Mouse (Mus musculus): ENCODE measurements around the gene Tnxb.

Tnxb gene

DNA sequence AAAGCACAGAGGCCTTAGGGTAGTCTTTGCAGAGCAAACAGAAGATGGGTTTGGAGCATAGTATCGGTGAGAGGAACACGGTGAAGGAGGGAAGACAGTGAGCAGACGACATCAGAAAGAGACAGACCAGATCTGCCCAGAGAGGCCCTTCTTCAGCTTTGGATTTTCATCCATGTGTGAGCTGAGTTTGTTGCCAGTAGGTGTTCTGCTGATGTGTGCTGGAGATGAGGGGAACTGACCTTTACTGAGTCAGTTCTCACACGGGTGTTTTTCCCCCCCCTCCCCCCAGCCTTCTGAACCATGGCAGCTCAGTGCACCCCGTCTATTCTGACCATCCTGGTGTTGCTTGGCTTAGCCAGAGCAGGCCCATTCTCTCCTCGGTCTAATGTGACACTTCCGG is at the start of gene Tnxb:
Gene Tnxb, plus strand, starts transcription at position 301 of the 400 bp plus-strand sequence.
- no peak for DNase-seq

DNA sequence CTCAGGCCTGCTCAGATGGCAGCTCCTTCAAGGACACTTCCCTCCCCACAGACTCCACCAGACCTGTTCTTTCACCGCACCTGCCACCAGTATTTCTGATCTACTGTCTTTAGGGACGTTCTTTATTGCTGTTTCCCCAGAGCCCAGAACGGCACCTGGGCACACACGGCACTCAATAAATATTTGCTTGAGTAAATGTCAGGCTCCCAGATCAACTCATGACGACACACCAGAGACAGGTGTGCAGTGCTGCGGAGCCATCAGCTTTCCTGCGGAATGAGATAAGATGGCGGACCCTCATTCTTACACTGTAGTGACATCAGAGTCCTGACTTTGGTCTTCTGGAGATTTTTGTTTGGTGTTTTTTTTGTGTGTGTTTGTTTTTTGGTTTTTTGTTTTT is 49.3 kb upstream of the Tnxb start:
- no peak for DNase-seq

DNA sequence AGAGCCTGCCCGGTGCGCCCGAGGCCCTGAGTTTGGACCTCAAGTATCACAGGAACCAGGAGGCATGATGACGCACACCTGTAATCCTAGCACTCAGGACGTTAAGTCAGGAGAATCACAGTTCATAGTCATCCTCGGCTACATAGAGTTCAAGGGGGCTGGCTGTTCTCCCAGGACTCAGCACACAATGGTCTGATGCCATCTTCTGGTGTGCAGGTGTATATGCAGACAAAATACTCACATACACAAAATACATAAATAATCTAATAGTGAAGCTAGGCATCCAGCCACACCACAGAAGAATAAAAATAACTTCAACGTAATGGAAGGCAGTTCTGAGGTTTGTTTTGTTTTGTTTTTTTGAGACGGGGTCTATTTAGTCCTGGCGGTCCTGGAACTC is 47.2 kb upstream of the Tnxb start:
- DNase-seq = no peak

DNA sequence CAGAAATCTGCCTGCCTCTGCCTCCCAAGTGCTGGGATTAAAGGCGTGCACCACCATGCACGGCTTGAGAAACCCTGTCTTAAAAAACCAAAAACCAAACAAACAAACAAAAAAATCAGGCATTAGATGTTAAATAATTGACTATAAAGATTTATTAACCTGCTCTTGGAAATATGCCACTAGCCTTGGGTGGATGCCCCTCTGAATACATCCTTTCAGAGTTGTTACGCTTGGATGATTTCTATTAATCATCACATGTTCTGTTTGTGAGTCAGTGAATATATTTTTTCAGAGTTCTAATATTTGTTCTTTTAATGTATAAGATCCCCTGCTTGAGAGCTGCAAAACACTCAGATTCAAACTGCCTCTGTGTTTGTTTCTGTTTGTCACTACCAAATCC is 45.4 kb upstream of the Tnxb start:
- DNase-seq = no peak

DNA sequence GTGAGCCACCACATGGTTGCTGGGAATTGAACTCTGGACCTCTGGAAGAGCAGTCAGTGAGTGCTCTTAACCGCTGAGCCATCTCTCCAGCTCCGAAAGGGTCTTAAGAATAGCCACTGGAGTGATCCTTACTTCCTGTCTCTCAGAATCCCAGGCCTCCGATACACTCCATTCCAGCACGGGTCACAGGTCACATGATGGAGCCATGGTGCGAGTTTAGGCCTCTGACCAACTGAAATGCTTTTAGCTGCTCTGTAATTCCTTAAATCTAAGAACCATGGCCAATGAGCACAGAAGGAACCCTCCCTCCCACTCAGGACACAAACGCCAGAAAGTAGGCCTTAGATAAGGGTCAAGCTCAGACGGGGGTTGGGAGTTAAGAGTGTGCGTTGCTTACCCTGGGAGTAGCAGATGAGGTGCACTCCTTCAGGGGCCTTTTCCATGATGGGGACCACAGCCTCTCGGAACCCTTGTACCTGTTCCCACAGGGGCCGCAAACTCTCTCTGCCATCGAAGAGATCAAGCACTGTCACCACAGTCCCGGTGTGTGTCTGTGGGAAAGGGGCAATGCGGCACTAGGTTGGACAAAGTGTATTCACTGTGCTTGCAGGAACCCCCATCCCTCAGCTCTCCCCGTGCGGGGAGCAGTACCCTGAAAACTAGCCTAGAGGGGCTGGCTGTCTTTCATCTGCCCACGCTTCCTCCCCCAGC is 44.1 kb upstream of the Tnxb start:
- DNase-seq = peak; percentile 68

DNA sequence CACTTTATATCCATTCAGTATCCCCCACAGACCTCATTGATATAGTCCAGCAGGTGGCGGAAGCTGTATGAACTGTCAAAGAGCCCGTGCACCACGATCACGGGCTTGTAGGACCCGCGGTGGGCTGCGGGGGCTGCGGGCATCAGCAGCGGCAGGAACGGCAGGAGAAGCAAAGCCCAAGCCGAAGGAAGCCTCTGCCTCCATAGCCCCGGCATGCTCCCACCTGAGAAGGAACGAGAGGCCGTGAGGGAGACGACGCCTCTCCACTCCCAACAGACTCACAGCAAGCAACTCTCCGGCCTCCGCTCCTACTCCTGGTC is 43.6 kb upstream of the Tnxb start:
- no peak for DNase-seq

DNA sequence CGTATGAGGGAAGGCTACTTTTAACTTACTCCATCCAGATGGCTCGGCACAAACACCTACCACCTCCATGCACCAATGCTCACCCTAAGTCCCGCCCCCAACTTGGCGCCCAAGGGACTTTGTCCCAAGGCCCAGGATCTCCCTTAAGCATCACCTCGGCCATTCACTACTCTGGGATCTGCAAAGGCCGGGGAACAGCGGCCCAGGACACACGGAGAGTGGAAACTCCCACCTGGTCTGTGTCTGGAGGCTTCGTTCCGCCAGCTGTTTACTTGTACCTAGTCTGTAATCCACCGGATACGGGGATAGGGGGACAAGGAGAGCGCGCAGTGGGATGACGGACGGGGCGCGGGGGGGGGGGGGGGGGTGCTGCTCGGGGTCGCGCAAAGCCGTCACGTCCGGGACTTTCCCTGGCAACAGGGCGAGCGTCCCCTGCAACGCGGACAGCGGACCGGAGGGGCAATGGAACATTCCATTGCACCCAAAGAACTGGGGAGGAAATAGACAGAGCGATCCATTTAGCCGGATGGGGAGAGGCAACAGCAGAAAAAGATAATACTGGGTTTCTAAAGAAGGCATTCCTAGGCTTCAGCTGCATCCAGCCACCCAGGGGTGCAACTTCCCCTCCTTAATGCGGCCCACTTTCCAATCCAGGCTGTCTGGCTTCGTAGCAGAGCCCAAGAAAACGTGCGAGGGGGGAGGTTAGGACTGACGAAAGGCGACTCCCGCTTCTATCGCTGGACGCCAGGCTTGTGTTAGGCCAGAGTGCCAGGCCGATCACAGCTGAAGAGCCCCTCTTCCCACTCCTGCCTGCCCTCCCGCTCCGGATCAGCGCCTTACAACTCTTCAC is 43.0 kb upstream of the Tnxb start:
- DNase-seq = peak; percentile 91

DNA sequence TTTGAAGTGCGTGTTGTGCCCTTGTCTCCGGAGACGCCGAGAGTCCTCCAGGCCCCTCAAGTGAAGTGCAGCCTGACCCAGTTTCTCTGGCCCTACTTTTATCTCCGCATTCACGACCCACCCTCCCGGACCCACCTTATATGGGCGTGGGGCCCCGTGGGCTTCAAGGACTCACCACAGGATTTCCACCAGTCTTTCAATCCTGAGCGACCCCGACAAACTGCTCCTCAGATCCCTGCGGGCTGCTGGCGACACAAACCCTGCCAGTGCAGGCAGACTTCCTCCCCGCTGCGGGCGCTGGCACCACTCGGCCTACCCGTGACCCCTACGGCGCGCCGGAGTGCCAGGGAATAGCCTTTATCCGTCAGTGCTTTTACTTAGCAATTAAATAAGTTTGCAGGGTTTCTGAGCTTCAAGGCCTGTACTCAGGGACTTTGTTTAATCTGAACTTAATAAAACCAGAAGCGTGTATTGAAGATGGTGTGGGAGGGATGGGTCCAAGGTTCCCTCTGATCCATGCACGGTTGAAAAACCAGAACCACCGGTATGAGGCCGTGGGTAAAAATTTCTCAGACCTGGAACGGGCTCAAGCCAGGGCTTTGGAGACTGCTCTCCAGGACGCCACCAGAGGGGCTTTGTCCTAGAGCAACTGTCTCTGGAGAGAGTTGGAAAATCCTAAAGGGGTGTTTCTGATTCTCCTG is 42.2 kb upstream of the Tnxb start, which contains the start of gene Ppt2:
Gene Ppt2, minus strand, starts transcription at position 568 of the 701 bp plus-strand sequence.
- DNase-seq = peak; percentile 85

DNA sequence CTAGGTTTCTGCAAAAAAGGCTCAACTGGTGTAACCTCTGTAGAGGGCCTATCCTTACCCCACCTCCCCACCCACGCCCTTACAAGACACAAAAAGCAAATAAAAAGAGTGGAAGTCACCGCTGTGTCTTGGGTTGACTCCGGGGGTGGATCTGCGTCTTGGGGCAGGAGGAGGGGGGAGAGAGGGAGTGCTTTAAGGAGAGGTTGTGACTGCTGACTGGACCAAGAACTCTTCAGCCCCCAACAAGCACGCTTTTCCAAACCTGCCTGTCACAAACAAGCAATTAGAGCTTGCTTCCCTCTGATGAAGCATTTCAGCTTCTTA is 41.7 kb upstream of the Tnxb start:
- DNase-seq = no peak

DNA sequence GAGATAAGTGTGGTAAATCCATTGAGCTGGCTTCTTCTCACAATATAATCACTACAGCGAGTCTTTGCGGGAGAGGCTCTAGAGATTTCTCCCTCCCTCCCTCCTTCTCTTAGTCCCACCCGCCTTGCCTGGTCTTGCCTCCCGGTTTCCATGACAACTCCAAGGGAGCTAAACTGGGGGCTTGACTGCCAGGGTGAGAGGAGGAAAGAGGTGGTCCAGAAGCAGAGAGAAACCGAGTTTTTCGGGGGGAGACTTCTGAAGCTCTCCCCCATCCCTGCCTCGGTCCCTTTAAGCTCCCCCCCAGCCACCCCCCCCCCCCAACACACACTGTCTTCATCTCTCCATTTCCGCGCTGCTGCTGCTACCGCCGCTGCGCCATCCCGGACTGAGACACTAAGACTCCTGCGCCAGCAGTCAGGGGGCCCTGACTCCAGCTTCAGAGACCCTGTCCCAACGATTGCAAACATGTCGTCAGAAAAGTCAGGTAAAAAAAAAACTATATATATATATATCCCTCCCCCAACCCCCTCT is 41.0 kb upstream of the Tnxb start, which contains the start of gene Prrt1:
Gene Prrt1, plus strand, starts transcription at position 313 of the 531 bp plus-strand sequence.
- DNase-seq = peak; percentile 82

DNA sequence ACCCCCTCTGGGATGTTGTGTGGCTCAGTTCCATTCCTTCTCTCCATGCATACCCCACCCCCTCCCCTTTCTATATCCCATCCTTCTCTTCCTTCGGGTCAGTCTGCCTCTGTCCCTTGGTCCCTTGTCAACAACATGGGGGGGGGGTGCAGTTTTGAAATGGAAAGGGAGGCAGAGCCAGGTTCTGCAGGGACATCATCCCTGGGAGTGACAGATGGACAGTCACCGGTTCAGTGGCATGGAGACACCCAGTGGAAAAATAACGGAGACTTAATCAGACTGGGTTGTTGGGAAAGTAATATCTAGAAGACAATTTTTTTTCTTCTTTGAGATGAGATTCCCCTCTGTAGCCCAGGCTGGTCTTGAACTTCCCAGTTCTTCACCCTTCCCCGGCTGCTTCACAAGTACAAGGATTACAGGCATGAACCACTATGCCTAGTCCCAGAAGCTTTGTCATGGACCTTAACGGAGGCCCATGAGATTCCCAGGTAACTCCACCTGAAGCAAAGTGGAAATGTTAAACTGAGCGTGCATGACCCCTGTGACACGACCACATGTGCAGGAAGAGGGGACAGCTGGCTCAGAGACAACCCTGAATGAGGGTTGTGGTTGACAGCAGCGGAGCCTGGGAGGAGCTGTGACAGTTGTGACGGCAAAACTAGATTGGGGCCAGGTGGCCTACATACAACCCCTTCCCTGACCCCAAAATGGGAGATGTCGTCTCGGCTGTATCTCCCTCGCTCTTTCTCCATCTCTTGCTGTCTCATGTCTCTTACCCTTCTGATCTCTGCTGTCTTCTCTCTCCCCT is 40.3 kb upstream of the Tnxb start:
- peak; percentile 86 for DNase-seq

DNA sequence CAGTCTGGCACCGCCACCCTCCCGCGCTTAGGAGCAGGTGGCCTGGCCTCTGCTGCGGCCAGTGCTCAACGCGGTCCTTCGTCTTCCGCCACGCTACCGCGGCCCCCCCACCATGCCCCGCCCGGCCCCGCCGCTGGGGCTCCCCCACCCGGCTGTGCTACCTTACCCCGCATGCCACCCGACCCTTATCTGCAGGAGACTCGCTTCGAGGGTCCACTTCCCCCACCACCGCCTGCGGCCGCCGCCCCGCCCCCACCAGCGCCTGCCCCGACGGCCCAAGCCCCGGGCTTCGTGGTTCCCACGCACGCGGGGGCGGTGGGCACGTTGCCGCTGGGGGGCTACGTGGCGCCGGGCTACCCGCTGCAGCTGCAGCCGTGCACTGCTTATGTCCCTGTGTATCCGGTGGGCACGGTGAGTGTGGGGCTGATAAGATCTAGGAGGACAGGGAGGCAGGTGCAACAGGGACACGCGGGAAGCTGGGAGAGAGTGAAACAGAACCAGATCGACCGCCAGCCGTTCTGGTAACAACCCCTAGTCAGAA is 39.5 kb upstream of the Tnxb start:
- DNase-seq = peak; percentile 68

DNA sequence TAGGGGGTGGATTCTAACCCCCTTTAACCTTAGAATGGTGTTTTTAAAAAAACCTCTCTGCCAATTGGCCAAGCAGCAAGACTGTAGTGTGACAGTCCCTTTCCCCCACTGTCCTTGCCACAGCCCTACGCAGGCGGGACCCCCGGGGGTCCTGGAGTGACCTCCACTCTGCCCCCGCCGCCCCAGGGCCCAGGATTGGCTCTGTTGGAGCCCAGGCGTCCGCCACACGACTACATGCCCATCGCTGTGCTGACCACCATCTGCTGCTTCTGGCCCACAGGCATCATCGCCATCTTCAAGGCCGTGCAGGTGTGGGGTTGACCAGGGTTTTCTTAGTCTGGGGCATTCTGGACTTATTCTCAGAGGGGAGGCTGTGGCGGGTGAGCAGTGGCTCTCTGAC is 38.7 kb upstream of the Tnxb start:
- DNase-seq = peak; percentile 77

DNA sequence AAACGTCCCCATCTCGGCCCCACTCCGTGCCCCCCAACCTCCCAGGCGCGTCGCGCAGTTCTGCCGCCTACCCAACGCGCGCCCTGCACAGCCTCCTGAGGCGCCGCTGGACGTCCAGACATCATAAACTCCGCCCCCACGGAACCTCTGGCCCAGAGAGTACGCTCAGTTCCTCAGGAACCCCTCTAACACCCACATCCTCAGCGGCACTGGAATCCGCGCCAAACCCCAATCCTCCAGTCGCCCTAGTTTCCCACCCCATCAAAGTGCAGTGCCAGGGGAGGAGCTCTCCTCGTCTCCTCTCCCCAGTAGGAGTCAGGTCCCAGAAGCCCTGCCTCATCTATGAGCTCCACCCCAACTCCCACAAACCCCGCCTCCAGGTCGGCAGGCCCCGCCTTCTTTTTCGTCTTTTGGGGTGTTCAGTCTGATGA is 38.1 kb upstream of the Tnxb start:
- DNase-seq = peak; percentile 93

DNA sequence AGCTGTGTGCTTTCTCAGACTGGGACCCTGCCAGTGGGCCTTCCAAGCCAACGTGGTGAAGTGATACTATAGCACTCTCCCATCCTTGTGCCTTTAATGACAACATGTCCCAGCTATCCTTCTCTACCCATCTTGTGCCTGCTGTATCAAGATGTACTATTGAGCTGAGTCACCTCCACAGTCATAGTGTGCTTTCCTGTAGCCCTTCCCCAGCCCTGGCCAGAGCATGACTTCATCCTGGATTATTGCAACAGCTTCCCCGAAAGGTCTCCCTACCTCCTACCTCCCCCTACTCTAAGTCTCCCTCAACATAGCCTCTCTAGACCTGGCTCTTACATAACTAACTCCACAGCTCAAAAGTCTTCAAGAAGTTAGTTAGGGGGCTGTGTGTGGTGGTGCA is 34.7 kb upstream of the Tnxb start:
- no peak for DNase-seq

DNA sequence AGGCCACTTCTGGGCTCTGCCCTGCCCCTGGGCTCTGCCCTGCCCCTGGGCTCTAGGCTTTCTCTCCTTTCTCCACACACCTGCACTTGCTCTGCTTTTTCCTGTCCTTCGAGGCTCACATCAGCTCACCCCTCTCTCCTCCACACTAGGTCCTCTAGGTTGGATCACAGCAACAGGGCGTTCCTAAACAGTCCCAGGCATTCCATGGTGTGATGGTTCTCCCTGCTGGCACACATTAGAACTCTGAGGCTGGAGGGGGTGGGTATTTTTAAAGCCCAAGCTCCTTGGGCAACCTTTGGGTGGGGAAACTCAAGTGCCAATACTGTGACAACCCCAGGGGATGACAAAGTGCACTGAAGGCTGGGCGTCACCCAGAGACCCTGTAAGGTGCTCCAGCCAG is 32.9 kb upstream of the Tnxb start:
- no peak for DNase-seq

DNA sequence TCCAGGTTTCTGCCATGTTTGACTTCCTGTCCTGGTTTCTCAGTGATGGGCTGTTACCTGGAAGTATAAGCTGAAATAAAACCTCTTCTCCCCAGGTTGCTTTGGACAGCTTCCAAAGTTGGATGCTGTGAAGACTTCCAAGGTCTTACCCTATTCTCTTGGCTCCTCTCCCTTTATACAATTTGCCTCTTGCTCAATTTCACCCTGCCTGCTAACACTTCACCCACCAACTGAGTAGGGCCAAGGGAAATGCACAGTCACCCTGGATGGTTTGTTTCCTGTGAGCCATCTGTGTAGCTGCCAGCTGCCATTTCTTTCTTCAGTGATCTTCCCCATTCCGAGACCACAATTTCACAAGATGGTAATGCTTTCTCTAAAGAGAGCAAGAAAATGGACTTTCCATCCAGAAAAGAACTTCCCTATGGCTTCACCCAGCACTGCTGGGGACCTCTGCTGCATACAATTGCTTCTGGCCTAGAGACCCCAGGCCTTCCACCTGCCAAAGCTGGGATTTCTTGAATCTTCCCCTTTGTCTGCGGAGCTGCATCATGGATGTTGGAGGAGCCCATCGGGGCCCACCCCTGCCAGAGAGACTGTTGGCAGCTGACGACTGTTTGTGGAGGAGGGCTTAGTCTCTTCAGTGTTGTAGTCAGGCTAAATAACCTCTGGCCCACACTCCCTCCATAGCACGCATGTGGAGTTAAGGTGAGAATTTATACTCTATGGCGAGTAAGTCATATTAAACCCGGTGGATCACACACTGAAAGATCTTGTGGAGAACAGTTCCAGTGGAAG is 30.7 kb upstream of the Tnxb start:
- peak; percentile 58 for DNase-seq

DNA sequence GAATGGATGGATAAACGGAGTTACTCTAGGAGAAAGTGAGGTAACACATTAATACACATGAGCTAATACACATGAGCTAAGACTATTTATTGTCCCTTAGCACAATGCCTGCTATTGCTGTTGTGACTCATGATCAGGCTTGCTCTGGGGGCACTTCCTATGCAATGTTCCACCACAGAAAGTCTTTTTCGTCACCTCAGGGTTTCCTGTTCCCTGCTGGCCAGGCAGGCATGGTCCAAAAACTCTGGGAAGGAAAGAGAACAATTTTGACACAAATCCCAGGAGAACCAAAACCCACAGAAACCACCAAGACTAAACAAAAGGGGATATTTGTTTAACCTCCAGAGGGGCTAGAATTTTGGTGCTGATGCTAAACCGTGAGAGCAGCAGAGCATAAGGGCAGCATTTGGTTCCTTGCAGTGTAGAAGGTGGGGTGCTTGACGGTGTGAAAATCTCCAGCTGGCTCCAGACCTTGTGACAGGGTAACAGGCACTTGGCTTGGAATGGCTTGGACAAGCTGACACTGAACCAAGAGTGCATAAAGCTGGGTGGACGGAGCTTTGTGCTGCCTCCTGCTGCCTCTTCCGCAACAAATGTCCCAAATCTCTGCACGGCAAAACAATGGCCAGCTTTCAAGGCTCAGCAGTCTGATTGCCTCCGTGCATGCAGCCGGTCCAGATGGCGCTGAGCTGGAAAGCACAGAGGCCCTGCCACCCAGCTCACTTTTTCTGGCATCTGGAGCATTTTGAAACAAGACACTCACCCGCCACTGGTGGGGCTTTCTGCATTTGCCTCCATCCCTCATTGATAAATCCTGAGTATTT is 29.3 kb upstream of the Tnxb start:
- DNase-seq = peak; percentile 95

DNA sequence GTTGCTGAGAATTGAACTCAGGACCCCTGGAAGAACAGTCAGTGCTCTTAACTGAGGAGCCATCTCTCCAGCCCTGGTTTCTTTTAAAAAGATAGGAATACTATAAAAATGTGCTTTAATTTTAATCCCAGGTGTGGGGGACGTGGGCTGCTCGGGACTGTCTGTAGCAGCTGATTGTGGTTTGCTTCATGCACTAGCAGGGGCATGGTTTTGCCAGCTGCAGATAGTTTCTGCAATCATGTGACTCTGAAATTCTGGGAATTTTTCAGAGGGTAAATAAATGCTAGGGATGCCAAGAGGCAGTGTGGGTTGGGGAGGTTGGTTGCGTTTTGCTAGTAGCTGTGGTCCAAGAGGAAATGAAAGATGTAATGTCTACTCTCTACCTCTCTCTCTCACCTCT is 28.4 kb upstream of the Tnxb start:
- no peak for DNase-seq

DNA sequence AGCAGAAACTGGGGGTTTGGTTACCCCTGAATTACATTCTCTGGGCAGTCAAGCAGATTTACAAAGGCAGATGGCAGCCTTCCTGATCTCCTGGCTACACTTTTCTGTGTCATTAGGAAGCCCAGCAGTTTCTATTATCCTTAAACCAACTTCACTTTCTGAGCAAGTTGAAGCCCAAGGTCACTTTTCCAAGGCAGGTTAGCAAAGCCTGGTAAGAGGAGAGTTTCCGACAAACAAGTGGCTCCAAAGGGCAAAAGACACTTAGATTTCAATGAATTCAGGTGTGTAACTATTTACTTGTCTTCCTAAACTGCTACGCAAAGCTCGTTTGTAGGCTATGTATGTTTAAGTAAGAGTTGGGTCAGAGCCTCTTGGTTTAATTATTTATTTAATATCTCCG is 27.0 kb upstream of the Tnxb start:
- no peak for DNase-seq

DNA sequence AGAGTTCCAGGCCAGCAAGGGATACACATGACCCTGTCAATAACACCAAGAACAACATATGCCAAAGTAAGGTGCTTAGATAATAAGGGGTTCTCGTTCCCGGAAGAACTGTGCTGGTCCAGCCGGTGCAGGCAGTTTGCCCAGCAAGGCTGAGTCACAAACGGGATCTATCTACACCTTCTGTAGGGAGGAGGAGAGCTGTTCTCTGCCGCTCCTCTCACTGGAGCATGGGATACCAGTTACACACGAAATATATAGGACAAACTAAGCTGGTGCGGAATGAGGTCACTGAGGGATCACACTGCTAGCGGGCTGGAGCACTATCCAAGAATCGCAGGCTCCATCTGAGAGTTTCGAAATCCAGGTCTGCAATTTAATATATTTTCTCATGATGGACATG is 26.4 kb upstream of the Tnxb start:
- peak; percentile 83 for DNase-seq

Measured in cerebellum, adult 9-10 months (tissue).